Mouse (Mus musculus): ENCODE measurements around the gene Smim10l2a. TPM values are rescaled to one million over a fixed set of nuclear protein-coding genes. Genes with fewer than 3 reads are reported as not detected.

Gene Smim10l2a
- polyA plus RNA-seq, 1 experiment from 2014 or later, result 3.4 TPM

GRCm38 (mm10) chrX:56404646-56405045 lies 30.3 kb downstream of the Smim10l2a start:
- no peak for DNase-seq (ENCODE audit: low spot score)
- Histone ChIP-seq H3K4me1 (ENCODE audit: control insufficient read depth, insufficient read depth, low read length) (no peaks in the 10 kb centered on the region), H3K9ac (ENCODE audit: low read length) (no peak overlapping the region), H3K36me3 (ENCODE audit: control insufficient read depth, insufficient read depth, low read length) (no peaks in the 10 kb centered on the region), H3K4me2 (ENCODE audit: low read depth) (no peak overlapping the region), H3K9me3 (ENCODE audit: control insufficient read depth, low read length) (no peaks in the 10 kb centered on the region), H3K4me3 (ENCODE audit: low read depth, low read length) (no peak overlapping the region), H3K27me3 (ENCODE audit: control insufficient read depth, insufficient read depth, low read length) (no peaks in the 10 kb centered on the region), H3K27ac (ENCODE audit: low read depth, low read length) (no peak overlapping the region)
- ATAC-seq (ENCODE audit: insufficient read depth, low FRiP score, low TSS enrichment), result no peak
- WGBS, result 33% methylated on average over 2 of the region's 2 CpGs

- Histone ChIP-seq H3K9me3 (ENCODE audit: control insufficient read depth, low read length) (no peaks in the 10 kb centered on the region), H3K27ac (ENCODE audit: low read depth, low read length) (no peak overlapping the region), H3K4me3 (ENCODE audit: low read depth, low read length) (no peak overlapping the region), H3K36me3 (ENCODE audit: control insufficient read depth, insufficient read depth, low read length) (no peaks in the 10 kb centered on the region), H3K4me1 (ENCODE audit: control insufficient read depth, insufficient read depth, low read length) (no peaks in the 10 kb centered on the region), H3K9ac (ENCODE audit: low read length) (no peak overlapping the region), H3K27me3 (ENCODE audit: control insufficient read depth, insufficient read depth, low read length) (no peaks in the 10 kb centered on the region), H3K4me2 (ENCODE audit: low read depth) (no peak overlapping the region)
- no peak for DNase-seq (ENCODE audit: low spot score)
- 84% methylated on average over 1 of the region's 1 CpGs for WGBS
- no peak for ATAC-seq (ENCODE audit: insufficient read depth, low FRiP score, low TSS enrichment)
These were observed 31.1 kb downstream of the Smim10l2a start for GRCm38 (mm10) chrX:56405482-56405881.

- Histone ChIP-seq H3K4me1 (ENCODE audit: control insufficient read depth, insufficient read depth, low read length) (no peaks in the 10 kb centered on the region), H3K27ac (ENCODE audit: low read depth, low read length) (no peak overlapping the region), H3K36me3 (ENCODE audit: control insufficient read depth, insufficient read depth, low read length) (no peaks in the 10 kb centered on the region), H3K9me3 (ENCODE audit: control insufficient read depth, low read length) (no peaks in the 10 kb centered on the region), H3K4me3 (ENCODE audit: low read depth, low read length) (no peak overlapping the region), H3K9ac (ENCODE audit: low read length) (no peak overlapping the region), H3K27me3 (ENCODE audit: control insufficient read depth, insufficient read depth, low read length) (no peaks in the 10 kb centered on the region), H3K4me2 (ENCODE audit: low read depth) (no peak overlapping the region)
- WGBS, result 69% methylated on average over 5 of the region's 5 CpGs
- DNase-seq (ENCODE audit: low spot score) (no peak), ATAC-seq (ENCODE audit: insufficient read depth, low FRiP score, low TSS enrichment) (no peak)
These were observed 31.7 kb downstream of the Smim10l2a start for GRCm38 (mm10) chrX:56406128-56406527.

- WGBS, result 79% methylated on average over 3 of the region's 3 CpGs
- no peak overlapping the region for H3K4me3 ChIP-seq (ENCODE audit: low read depth, low read length)
- ATAC-seq (ENCODE audit: insufficient read depth, low FRiP score, low TSS enrichment) (no peak), DNase-seq (ENCODE audit: low spot score) (no peak)
- no peak overlapping the region for H3K9ac ChIP-seq (ENCODE audit: low read length)
- no peaks in the 10 kb centered on the region for H3K9me3 ChIP-seq (ENCODE audit: control insufficient read depth, low read length)
- no peaks in the 10 kb centered on the region for H3K27me3 ChIP-seq (ENCODE audit: control insufficient read depth, insufficient read depth, low read length)
- no peak overlapping the region for H3K4me2 ChIP-seq (ENCODE audit: low read depth)
- H3K36me3 ChIP-seq (ENCODE audit: control insufficient read depth, insufficient read depth, low read length), result no peaks in the 10 kb centered on the region
- no peaks in the 10 kb centered on the region for H3K4me1 ChIP-seq (ENCODE audit: control insufficient read depth, insufficient read depth, low read length)
- H3K27ac ChIP-seq (ENCODE audit: low read depth, low read length), result no peak overlapping the region
These were observed 41.9 kb downstream of the Smim10l2a start for GRCm38 (mm10) chrX:56416277-56416676.

- 66% methylated on average over 4 of the region's 4 CpGs for WGBS
- H3K9me3 ChIP-seq (ENCODE audit: control insufficient read depth, low read length), result no peaks in the 10 kb centered on the region
- no peak overlapping the region for H3K4me3 ChIP-seq (ENCODE audit: low read depth, low read length)
- no peak overlapping the region for H3K9ac ChIP-seq (ENCODE audit: low read length)
- ATAC-seq (ENCODE audit: insufficient read depth, low FRiP score, low TSS enrichment) (no peak), DNase-seq (ENCODE audit: low spot score) (no peak)
- no peaks in the 10 kb centered on the region for H3K4me1 ChIP-seq (ENCODE audit: control insufficient read depth, insufficient read depth, low read length)
- no peaks in the 10 kb centered on the region for H3K27me3 ChIP-seq (ENCODE audit: control insufficient read depth, insufficient read depth, low read length)
- H3K36me3 ChIP-seq (ENCODE audit: control insufficient read depth, insufficient read depth, low read length), result no peaks in the 10 kb centered on the region
- H3K27ac ChIP-seq (ENCODE audit: low read depth, low read length), result no peak overlapping the region
- no peak overlapping the region for H3K4me2 ChIP-seq (ENCODE audit: low read depth)
These were observed 43.2 kb downstream of the Smim10l2a start for GRCm38 (mm10) chrX:56417541-56417940.

Other genes starting within 250 kb of the Smim10l2a start
- gene 3830403N18Rik, start 238.0 kb upstream of the Smim10l2a start, polyA plus RNA-seq (2014; fragmentation: Nextera tagmentation; extraction: Ambion mirVana), result 0.55 TPM in 1 of 2 replicates, not detected in the other
- not detected in 2 replicates for gene Gm773, start 161.7 kb upstream of the Smim10l2a start, polyA plus RNA-seq (2014; fragmentation: Nextera tagmentation; extraction: Ambion mirVana)
- gene Zfp449, start 28.2 kb upstream of the Smim10l2a start, polyA plus RNA-seq (2014; fragmentation: Nextera tagmentation; extraction: Ambion mirVana), result 7.7 and 8.2 TPM in 2 replicates
- gene Gm2174, start 73.4 kb downstream of the Smim10l2a start, polyA plus RNA-seq (2014; fragmentation: Nextera tagmentation; extraction: Ambion mirVana), result 2.0 and 2.6 TPM in 2 replicates
- gene Ints6l, start 80.3 kb downstream of the Smim10l2a start, polyA plus RNA-seq (2014; fragmentation: Nextera tagmentation; extraction: Ambion mirVana), result 19.8 and 22.1 TPM in 2 replicates
- gene Gm10477, start 150.2 kb downstream of the Smim10l2a start, polyA plus RNA-seq (2014; fragmentation: Nextera tagmentation; extraction: Ambion mirVana), result not detected in 2 replicates
- 0.23 TPM in 1 of 2 replicates, not detected in the other for gene Gm648, start 175.0 kb downstream of the Smim10l2a start, polyA plus RNA-seq (2014; fragmentation: Nextera tagmentation; extraction: Ambion mirVana)
- 53.8 and 54.1 TPM in 2 replicates for gene Mmgt1, start 223.5 kb downstream of the Smim10l2a start, polyA plus RNA-seq (2014; fragmentation: Nextera tagmentation; extraction: Ambion mirVana)
- gene Slc9a6, start 235.2 kb downstream of the Smim10l2a start, polyA plus RNA-seq (2014; fragmentation: Nextera tagmentation; extraction: Ambion mirVana), result 16.0 and 17.2 TPM in 2 replicates